Mouse (Mus musculus): ENCODE measurements around the gene Nde1. TPM values are rescaled to one million over a fixed set of nuclear protein-coding genes. Genes with fewer than 3 reads are reported as not detected.

The Nde1 gene
- 37.4 TPM for polyA plus RNA-seq (2014; fragmentation: Illumina TruSeq; extraction: RNeasy Lipid Tissue Mini Kit (QIAGEN cat#74804); ENCODE audit: low read depth, low replicate concordance)

GRCm38 (mm10) chr16:14162988-14163416 is at the start of gene Nde1, which contains the start of gene Marf1:
TSS of gene Nde1 (plus strand) at chr16:14163275.
TSS of gene Marf1 (minus strand) at chr16:14163351.

Other genes with a start within 250 kb of the Nde1 start
- 1.1 TPM for gene 2900011O08Rik, start 176.7 kb upstream of the Nde1 start, polyA plus RNA-seq (2014; fragmentation: Illumina TruSeq; extraction: RNeasy Lipid Tissue Mini Kit (QIAGEN cat#74804); ENCODE audit: low read depth, low replicate concordance)
- gene Ifitm7, start 176.4 kb upstream of the Nde1 start, polyA plus RNA-seq (2014; fragmentation: Illumina TruSeq; extraction: RNeasy Lipid Tissue Mini Kit (QIAGEN cat#74804); ENCODE audit: low read depth, low replicate concordance), result 2.6 TPM
- gene Marf1, start 76 bp downstream of the Nde1 start, polyA plus RNA-seq (2014; fragmentation: Illumina TruSeq; extraction: RNeasy Lipid Tissue Mini Kit (QIAGEN cat#74804); ENCODE audit: low read depth, low replicate concordance), result 20.1 TPM
- 102 TPM for gene Myh11, start 128.1 kb downstream of the Nde1 start, polyA plus RNA-seq (2014; fragmentation: Illumina TruSeq; extraction: RNeasy Lipid Tissue Mini Kit (QIAGEN cat#74804); ENCODE audit: low read depth, low replicate concordance)
- gene Fopnl, start 154.1 kb downstream of the Nde1 start, polyA plus RNA-seq (2014; fragmentation: Illumina TruSeq; extraction: RNeasy Lipid Tissue Mini Kit (QIAGEN cat#74804); ENCODE audit: low read depth, low replicate concordance), result 52.8 TPM
- gene Abcc1, start 198.3 kb downstream of the Nde1 start, polyA plus RNA-seq (2014; fragmentation: Illumina TruSeq; extraction: RNeasy Lipid Tissue Mini Kit (QIAGEN cat#74804); ENCODE audit: low read depth, low replicate concordance), result 23.0 TPM